Mouse (Mus musculus) heart, postnatal 25 days (tissue): ENCODE measurements around the gene Prim1. TPM values are rescaled to one million over a fixed set of nuclear protein-coding genes. Genes with fewer than 3 reads are reported as not detected.
"Not testable (repeated sequence)": the region's sequence is repeated elsewhere in the genome, so short reads cannot be mapped to it uniquely, and the experiment has no call there.

Experiments
- DNase-seq: peaks from one replicate; pipeline ENCODE4 v3.0.0; 2022; ENCODE audit warnings: low spot score
- intact Hi-C: fragments of 180-260 bp; cut with DNase I; formaldehyde crosslinking; loops from one replicate; pipeline ENCODE4 v1.15.1; 2025
- total RNA-seq, 2 experiments: library from RNA; stranded (reverse); gene quantifications; 2 replicates each; pipeline ENCODE4 v1.2.3; 2021

The Prim1 gene
- total RNA-seq, 2 experiments from 2014 or later = 2.1 to 2.2 TPM

DNA sequence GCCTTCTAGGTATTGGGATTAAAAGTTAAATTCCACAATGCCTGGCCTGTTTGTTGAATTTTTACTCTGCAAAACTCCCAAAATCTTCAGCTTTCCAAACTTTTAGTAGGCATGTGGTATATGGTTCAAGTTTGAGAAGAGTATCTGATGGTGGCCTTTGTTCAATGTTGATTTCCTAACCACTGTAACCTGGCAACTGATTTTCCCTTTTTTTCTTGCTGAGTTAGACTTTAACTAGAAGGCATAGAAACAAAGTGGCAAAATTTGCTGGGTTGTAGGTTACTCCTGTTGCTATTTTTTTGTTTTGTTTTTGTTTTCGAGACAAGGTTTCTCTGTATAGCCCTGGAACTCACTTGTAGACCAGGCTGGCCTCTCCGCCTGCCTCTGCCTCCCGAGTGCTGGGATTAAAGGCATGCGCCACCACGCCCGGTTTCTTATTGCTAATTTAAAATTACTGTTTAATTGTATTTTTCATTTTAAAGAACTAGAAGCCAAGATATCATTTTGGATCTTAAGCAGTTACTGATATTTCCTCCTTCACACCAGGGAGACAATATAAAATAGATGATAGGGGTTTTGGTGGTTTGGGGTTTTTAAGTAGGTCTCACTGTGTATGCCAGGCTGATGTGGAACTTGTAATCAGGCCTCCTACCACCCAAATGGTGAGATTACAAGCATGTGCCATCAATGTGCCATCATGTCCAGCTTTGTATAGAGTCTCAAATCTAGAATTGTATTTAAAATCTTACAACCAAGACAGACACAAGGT, 47.4 kb downstream of the Prim1 start:
- DNase-seq = no peak
- intact Hi-C loops = no loop called here

DNA sequence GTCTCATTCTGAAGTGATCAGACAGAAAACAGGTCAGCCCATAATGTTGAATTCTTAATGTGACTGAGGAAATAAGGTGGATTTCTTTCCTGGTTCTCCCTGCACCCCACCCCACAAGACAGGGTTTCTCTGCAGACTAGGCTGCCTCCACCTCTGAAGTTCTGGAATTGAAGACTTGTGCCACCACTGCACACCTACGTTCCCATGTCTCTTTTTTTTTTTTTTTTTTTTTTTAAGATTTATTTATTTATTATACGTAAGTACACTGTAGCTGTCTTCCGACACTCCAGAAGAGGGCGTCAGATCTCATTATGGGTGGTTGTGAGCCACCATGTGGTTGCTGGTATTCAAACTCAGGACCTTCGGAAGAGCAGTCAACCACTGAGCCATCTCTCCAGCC, 51.1 kb downstream of the Prim1 start:
- intact Hi-C loops = no loop called here
- no peak for DNase-seq

DNA sequence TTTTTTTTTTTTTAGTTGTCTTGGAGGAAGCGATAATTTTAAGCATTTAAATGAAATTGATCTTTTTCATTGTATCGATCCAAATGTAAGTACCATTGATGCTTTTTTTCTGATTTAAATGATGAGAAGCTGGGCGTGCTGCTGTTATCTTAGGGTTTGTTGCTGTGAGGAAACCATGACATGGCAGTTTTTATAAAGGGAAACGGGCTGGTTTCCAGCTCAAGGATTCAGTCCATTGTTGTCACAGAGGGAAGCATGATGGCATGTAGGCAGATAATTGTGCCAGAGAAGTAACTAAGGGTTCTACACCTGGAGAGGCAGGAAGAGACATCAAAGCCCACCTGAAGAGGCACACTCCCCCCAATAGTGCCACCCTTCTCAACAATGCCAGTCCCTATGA, 54.2 kb downstream of the Prim1 start:
- no peak for DNase-seq
- intact Hi-C loops = no loop called here

DNA sequence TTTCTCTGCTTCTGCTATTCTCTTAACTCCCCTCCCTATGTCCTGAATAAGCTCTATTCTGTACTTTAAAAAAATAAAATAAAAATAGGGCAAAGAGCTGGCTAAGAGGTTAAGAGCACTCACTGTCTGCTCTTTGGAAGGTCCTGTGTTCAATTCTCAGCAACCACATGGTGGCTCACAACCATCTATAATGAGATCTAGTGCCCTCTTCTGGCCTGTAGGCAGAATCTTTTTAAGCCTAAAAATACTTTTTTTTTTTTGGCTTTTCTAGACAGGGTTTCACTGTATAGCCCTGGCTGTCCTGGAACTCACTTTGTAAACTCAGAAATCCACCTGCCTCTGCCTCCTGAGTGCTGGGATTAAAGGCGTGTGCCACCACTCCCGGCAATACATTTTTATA, 55.5 kb downstream of the Prim1 start:
- intact Hi-C loops, DNase-seq: not testable (repeated sequence)

DNA sequence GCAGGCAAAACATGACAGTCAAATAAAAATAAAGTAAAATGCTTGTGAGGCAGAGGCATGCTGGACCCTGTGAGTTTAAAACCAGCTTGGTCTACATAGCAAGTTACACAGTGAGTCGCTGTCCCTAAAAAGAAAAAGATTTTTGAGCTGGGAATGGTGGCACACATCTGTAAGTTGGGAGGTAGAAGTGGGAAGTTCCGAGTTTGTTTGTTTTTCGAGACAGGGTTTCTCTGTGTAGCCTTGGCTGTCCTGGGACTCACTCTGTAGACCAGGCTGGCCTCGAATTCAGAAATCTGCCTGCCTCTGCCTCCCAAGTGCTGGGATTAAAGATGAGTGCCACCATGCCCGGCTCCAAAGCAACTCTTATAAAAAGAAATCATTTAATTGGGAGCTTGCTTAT, 63.3 kb downstream of the Prim1 start:
- intact Hi-C loops, DNase-seq: not testable (repeated sequence)

Other genes starting within 250 kb of the Prim1 start
- gene Rdh9, start 238.8 kb upstream of the Prim1 start, total RNA-seq = not detected
- gene Rdh16, start 214.0 kb upstream of the Prim1 start, total RNA-seq = not detected
- not detected for gene Rdh19, start 165.2 kb upstream of the Prim1 start, total RNA-seq
- gene Rdh16f2, start 148.7 kb upstream of the Prim1 start, total RNA-seq = not detected
- gene Rdh7, start 126.4 kb upstream of the Prim1 start, total RNA-seq = not detected
- not detected for gene Sdr9c7, start 116.7 kb upstream of the Prim1 start, total RNA-seq
- gene Hsd17b6, start 7.6 kb upstream of the Prim1 start, total RNA-seq = not detected
- gene Naca, start 20.4 kb downstream of the Prim1 start, total RNA-seq = 100 to 1,000 TPM; 502 to 533 TPM
- 10 to 100 TPM; 77.8 to 89.3 TPM for gene Ptges3, start 43.8 kb downstream of the Prim1 start, total RNA-seq
- gene Atp5b, start 68.1 kb downstream of the Prim1 start, total RNA-seq = 1,000 to 10,000 TPM; 9,293 to 9,309 TPM
- 10 to 100 TPM; 20.0 to 24.4 TPM for gene Baz2a, start 76.4 kb downstream of the Prim1 start, total RNA-seq
- 10 to 100 TPM; 82.2 to 88.4 TPM for gene Rbms2, start 165.1 kb downstream of the Prim1 start, total RNA-seq
- gene Gls2, start 179.3 kb downstream of the Prim1 start, total RNA-seq = 1 to 10 TPM in 1 of 2 experiments, under 1 TPM in 1; 0.94 to 1.1 TPM
- 10 to 100 TPM; 42.8 to 45.5 TPM for gene Spryd4, start 196.6 kb downstream of the Prim1 start, total RNA-seq
- gene Mip, start 210.7 kb downstream of the Prim1 start, total RNA-seq = not detected
- 1 to 10 TPM; 7.7 to 8.8 TPM for gene Timeless, start 216.9 kb downstream of the Prim1 start, total RNA-seq
- under 1 TPM in 1 of 2 experiments, not detected in 1; 0.18 TPM for gene Apon, start 238.9 kb downstream of the Prim1 start, total RNA-seq